Mouse (Mus musculus) frontal cortex, postnatal 14 days (tissue): ENCODE results near the gene Ttll11.

Experiments
- DNase-seq, 2 experiments: peaks; one replicate each; pipeline ENCODE4 v3.0.0; 2022; ENCODE audit warnings: low spot score in 2 of 2

Gene Ttll11

GRCm38 (mm10) chr2:35852164-35852509 lies 127.6 kb downstream of the Ttll11 start:
- no peak for DNase-seq

- DNase-seq: no peak
Measured at GRCm38 (mm10) chr2:35851420-35852163, 128.1 kb downstream of the Ttll11 start.

- DNase-seq: no peak
Measured at GRCm38 (mm10) chr2:35849632-35850230, 130.0 kb downstream of the Ttll11 start.

GRCm38 (mm10) chr2:35845611-35846504 lies 133.9 kb downstream of the Ttll11 start:
- DNase-seq: peak; percentile 62 to 71

DNA sequence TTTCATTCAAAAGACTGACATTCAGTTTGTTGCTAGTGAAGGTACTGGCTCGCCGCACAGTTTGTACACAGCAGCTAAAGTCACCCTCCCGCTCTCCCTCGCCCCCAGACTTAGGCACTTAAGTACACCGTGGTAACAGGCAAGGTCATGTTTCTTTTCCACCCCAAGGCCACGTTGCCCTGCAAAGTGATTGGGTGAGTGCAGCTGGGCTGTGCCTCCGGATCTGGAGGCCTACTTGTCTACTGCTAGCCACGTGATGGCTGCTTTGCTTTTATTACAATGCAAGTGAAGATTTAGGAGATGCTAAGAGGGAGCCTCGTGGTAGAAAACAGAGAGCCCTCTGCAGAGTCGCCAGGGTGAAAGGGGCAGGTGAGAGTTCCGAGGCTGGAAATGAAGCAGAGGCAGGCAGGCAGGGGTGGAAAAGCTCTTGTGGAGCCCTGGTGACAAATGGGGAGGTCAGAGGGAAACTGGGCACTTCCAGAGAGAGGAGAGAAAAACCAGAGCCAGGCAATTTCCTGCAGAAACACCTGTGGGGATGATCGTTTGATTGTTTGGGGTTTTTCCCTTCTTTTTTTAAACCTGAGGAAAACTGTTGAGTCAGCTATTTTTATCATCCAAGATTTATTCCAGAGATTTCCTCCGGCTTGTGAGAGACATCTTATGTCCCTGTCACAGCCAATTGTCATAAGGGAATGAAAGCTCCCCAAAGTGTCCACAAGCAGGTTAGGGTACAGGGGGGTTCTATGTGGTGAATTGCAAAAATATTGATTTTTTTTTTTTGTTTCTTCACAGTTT lies 135.6 kb downstream of the Ttll11 start:
- no peak for DNase-seq

- DNase-seq: no peak
Measured at GRCm38 (mm10) chr2:35842780-35843474, 136.8 kb downstream of the Ttll11 start.

DNA sequence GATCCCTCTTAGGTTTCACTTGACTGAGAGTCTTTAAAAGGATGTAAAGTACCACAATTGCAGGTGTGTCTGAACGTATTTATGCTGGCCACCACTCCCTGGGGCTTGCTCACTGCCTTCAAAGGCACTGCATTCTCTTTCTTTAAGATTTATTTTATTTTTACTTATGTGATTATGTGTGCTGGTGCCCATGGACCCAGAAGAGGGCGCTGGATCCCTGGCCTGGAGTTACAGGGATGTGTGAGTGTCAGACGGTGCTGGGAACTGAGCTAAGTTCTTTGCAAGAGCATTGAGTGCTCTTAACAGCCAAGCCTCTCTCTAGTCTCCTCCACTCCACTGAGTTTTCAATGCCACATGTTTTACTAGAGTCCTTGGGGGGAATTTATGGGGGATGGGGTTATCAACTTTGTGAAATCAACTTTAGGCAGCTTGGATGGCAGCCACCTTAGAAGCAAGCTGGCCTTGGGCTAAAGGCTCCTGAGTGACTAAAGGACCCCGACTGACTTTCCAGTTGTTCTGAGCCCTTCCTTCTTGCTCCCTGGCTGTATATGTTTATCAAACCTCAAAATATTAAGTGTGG lies 137.8 kb downstream of the Ttll11 start:
- DNase-seq: no peak

DNA sequence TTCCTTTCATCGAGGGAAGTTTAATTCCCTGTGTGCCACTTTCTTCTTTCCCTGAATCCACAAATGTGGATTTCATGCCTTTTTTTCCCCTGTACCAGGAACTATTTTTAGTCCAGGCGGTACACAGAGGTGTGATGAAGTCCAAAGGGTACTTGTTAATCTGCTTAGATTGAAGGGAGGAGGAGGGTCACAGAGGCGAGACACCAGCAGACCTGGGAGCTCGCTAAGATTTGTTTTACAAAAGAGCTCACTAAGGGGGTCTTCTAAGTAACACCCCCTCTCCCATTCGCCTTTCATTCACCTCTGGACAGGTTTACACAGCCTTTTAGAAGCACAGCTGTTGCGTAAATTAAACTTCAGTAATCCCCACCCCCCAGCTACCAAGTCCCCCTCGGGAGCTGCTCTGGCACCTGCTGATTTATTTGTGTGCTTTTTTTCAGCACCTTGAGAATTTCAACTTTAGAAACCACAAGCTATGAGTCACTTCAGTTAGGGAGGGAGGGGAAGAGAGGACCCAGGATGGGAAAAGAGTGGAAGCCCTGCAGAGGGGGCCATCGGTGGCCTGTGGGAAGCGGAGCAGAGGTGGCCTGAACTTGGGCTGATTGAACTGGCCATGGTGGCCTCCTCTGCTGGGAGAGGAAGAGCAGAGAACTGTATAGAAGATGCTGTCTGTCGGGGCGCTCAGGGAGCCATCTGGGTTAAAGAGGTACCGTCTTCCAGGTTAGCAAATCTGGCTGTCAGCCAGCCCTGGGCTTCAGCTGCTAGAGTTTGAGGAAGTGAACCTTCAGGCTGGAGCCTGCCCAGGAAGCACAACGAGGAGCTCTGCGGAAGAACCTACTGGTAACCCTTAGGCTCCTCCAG lies 138.5 kb downstream of the Ttll11 start:
- DNase-seq: no peak

- DNase-seq: no peak
Measured at GRCm38 (mm10) chr2:35838751-35839479, 140.8 kb downstream of the Ttll11 start.

DNA sequence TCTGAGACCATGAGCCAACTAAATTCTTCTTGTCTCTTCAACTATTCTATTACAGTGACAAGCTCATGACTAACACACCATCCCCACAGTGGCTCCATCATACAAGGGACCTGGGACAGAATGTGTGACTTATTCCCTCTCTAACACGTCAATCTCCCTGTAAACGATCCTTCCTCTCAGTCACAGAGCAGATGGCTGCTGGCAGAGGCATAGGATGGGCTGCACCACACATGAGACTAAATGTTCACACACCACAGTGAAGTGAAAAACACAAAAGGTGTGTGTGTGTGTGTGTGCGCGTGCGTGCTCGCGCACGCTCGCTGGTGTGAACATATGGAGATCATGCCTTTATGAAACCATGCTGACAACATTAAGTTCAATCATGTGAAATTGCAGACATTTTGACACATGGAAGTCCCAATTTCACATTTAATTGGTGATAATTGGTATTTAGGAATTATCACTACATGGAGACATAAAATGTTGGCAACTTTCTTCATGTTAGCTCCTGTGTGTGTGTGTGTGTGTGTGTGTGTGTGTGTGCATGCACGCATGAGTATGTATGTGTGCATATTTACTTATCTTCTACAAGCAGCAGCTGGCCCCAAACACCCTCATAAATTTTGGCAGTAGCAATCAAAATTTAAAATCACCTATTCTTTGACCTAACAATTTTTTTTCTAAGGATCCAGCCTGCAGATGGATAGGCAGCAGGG lies 145.4 kb downstream of the Ttll11 start:
- DNase-seq: no peak

- no peak for DNase-seq
Measured at GRCm38 (mm10) chr2:35833546-35833945, 146.2 kb downstream of the Ttll11 start.

DNA sequence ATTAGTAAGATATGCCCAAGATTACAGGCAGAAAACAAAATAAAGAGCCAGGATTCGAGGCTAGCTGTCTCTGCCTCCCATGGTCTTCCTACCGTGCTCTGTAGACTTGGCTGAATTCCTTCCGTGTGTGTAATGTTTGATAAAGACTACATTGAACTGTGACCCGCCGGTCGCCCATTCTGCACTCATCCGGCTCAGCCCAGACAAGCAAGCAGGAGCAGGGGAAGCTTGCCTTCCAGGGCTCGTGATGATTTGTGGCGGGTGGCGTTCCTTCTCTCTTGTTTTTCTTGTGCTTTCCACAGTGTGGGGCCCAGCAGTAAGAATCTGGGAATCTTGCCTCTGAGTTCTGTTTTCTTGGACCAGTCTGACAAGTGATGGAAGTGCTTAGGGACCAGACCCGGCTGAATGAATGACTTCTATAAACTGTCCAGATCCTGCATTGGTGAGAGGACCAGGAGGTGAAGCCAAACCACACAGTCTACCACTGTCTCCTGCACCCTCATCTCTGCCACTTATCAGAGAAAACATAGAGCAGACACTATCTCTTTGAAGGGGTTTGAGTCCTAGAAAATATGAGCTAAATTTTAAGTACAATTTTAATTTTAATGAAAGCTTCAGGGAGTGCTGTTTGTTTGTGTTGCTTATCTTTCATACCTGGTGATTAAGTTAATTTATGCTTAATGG lies 146.8 kb downstream of the Ttll11 start:
- no peak for DNase-seq

GRCm38 (mm10) chr2:35831904-35832581 lies 147.7 kb downstream of the Ttll11 start:
- DNase-seq: no peak

DNA sequence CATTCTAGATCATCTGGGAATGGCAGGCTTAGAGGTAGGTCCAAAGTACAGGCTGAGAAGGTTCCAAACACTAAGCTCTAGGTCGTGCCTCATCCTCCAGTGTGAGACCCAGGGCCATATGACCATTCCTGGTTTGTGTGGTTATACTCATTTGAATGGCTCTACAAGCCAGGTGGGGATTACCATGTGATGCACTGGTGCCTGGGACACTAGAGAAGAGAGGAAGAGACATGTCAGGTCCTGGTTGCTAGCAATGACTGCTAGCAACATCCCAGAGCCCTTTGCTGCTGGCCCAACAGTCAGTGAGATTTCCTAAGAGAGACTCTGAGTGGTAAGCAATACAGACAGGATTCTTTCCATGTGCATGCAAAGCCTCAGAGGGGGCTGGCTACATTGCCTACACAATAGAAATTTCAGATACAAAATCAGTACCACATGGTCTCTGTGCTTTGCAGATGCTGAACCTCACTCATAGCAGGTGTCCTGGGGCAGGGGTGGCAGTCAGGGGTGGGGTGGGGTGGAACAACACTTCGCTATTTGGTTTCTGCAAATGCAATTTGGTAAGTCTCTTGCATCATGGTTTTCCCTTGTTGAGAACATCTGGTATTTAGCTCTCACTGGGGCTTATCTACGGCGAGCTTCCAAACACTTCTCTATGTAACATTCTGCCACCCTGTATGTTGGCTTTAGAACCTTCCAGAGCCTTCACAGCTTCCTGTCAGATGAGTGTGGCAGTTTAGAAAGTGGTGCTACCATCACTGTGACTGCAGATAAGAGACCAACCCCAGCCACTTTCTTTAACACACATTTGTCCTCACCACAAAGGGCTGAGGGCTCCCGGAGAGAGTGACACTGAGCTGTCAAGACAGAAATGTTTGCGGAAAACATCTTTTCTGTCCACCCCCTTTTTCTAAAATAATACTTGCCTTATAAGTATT lies 148.5 kb downstream of the Ttll11 start:
- no peak for DNase-seq

DNA sequence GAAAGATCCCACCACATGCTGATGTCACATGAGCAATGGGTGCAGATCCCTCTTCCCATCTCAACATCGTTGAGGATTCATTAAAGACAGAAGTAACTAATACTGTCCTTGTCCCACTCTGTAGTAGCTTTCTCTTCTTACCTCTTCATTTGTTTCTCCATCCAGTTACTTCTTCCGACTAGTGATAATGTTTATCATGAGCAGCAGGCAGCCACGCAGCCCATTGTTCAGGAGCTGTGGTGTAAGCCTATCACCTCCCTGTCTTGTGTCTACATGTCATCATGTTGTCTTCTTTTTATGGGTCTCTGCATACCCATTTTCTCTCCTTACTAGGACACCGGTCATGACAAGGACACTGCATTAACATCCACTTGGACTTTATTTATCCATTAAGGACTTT lies 150.6 kb downstream of the Ttll11 start:
- DNase-seq: no peak

- DNase-seq: no peak
Measured at GRCm38 (mm10) chr2:35827886-35828285, 151.8 kb downstream of the Ttll11 start.
